14 mouse cellular contexts compared by ENCODE assay signal in genomic region chr13:29744188-29744587, GRCm38 (mm10).
DNase-seq lines count a peak whose midpoint lies in the region; ATAC-seq and TF ChIP-seq lines count a peak whose summit lies in the region.
"Had no signal": no experiment of that assay in that cellular context is flagged by ENCODE, and none has a peak within 500 bp of the region (broad histone marks: within the 10 kb centered on the region; RNA-seq: fewer than 3 reads in every experiment).

No protein-coding gene starts in this region.

- H3K27me3 ChIP-seq in splenic B cell, adult 2 months (ENCODE audit: control insufficient read depth, insufficient read depth, low read length, poor library complexity, severe bottlenecking) = no peaks in the 10 kb centered on the region
- no peaks in the 10 kb centered on the region for H3K27me3 ChIP-seq in forebrain, postnatal 0 days (ENCODE audit: insufficient read depth, low read length)
- H3K27me3 ChIP-seq: limb, embryonic 13.5 days; midbrain, embryonic 12.5 days; neural tube, embryonic 13.5 days had no signal

- peak; percentile 27 for DNase-seq in embryo, embryonic 10.5 days (ENCODE audit: low spot score)
- no peak for DNase-seq in embryo, embryonic 11 days
- DNase-seq in left cerebral cortex, adult 2 months (ENCODE audit: extremely low spot score in 1 of 2, low spot score in 2 of 2) = no peak
- DNase-seq in left cerebral cortex, adult 18-20 months (ENCODE audit: low spot score in 2 of 2) = no peak
- peak; percentile 47 for DNase-seq in splenic B cell, adult 2 months (ENCODE audit: low read depth, low spot score)
- no peak for DNase-seq in natural killer cell, adult 2 months (ENCODE audit: low spot score in 2 of 2)
- no peak for DNase-seq in forebrain, postnatal 0 days
- DNase-seq: cerebellum, postnatal 36 days; gastrocnemius, postnatal 10 days; right cerebral cortex, postnatal 4 days had no signal

- WGBS in bone marrow, adult 2 months = 73% methylated on average over 3 of the region's 3 CpGs
- WGBS in forebrain, postnatal 0 days = 88% methylated on average over 3 of the region's 3 CpGs

- H3K4me3 ChIP-seq in left cerebral cortex, adult 2 months = no peak overlapping the region
- no peak overlapping the region for H3K4me3 ChIP-seq in bone marrow, adult 2 months (replicated peaks; ENCODE audit: control insufficient read depth, low read depth, low read length)
- no peak overlapping the region for H3K4me3 ChIP-seq in forebrain, postnatal 0 days (ENCODE audit: low read depth, low read length)
- H3K4me3 ChIP-seq: limb, embryonic 13.5 days; midbrain, embryonic 12.5 days; neural tube, embryonic 13.5 days had no signal

- no peak for TF ChIP-seq POLR2A in bone marrow, adult 2 months (IDR thresholded peaks at IDR 0.05; ENCODE audit: borderline replicate concordance, control insufficient read depth, low read depth, low read length)

- H3K9me3 ChIP-seq in forebrain, postnatal 0 days (ENCODE audit: low read length) = no peaks in the 10 kb centered on the region
- H3K9me3 ChIP-seq: limb, embryonic 13.5 days; midbrain, embryonic 12.5 days; neural tube, embryonic 13.5 days had no signal

- no peak for ATAC-seq in forebrain, postnatal 0 days

- intact Hi-C loops in left cerebral cortex, adult 2 months (cut with DNase I) = no loop called here

- no peak overlapping the region for H3K27ac ChIP-seq in left cerebral cortex, adult 2 months
- H3K27ac ChIP-seq in bone marrow, adult 2 months (ENCODE audit: control insufficient read depth, insufficient read depth, low read depth, low read length, poor library complexity) = no peak overlapping the region
- no peak overlapping the region for H3K27ac ChIP-seq in forebrain, postnatal 0 days (ENCODE audit: low read depth, low read length)
- H3K27ac ChIP-seq: limb, embryonic 13.5 days; midbrain, embryonic 12.5 days; neural tube, embryonic 13.5 days had no signal

- H3K4me1 ChIP-seq in bone marrow, adult 2 months (ENCODE audit: control insufficient read depth, insufficient read depth, low read length) = no peaks in the 10 kb centered on the region
- 0 out of 2 replicates have a peak, but pooled peaks cover 5% of the 10 kb centered on the region for H3K4me1 ChIP-seq in forebrain, postnatal 0 days (ENCODE audit: insufficient read depth)

- H3K36me3 ChIP-seq in splenic B cell, adult 2 months (ENCODE audit: control insufficient read depth, insufficient read depth, low read length, poor library complexity, severe bottlenecking) = no peaks in the 10 kb centered on the region
- no peaks in the 10 kb centered on the region for H3K36me3 ChIP-seq in forebrain, postnatal 0 days (ENCODE audit: insufficient read depth)
- H3K36me3 ChIP-seq: limb, embryonic 13.5 days; midbrain, embryonic 12.5 days; neural tube, embryonic 13.5 days had no signal

- TF ChIP-seq CTCF in left cerebral cortex, adult 2 months (IDR thresholded peaks at IDR 0.05) = peak; percentile 8
- 0 out of 2 replicates have a peak, but pooled peaks have one; percentile 1 for TF ChIP-seq CTCF in bone marrow, adult 2 months (IDR thresholded peaks at IDR 0.05; ENCODE audit: control insufficient read depth, insufficient read depth, low read length)
- TF ChIP-seq CTCF in forebrain, postnatal 0 days (IDR thresholded peaks at IDR 0.05; ENCODE audit: low read depth) = no peak

- H3K9ac ChIP-seq in forebrain, postnatal 0 days = no peak overlapping the region
- H3K9ac ChIP-seq: limb, embryonic 13.5 days; midbrain, embryonic 12.5 days; neural tube, embryonic 13.5 days had no signal

- no peak overlapping the region for H3K4me2 ChIP-seq in forebrain, postnatal 0 days (ENCODE audit: low read depth)
- H3K4me2 ChIP-seq: limb, embryonic 13.5 days; midbrain, embryonic 12.5 days; neural tube, embryonic 13.5 days had no signal

Comparison
In these comparisons a context has a peak if more than half of its experiments do, and no peak if none do; other contexts are left out.
1. DNase-seq: peak in embryo, embryonic 10.5 days (single experiment) and splenic B cell, adult 2 months (single experiment); none in embryo, embryonic 11 days (single experiment), left cerebral cortex, adult 2 months (0 of 2), left cerebral cortex, adult 18-20 months (0 of 2), natural killer cell, adult 2 months (0 of 2) and forebrain, postnatal 0 days (single experiment).